Mouse (Mus musculus) hindbrain, embryonic 13.5 days (tissue): ENCODE measurements around the gene Loxl1. TPM values are rescaled to one million over a fixed set of nuclear protein-coding genes. Genes with fewer than 3 reads are reported as not detected.

ENCODE experiments used
- ATAC-seq: fragments of 200-750 bp; cut with Nextera tagmentation; 2 replicates; pipeline ENCODE4 v1.8.0; 2017; ENCODE audit warnings: moderate TSS enrichment; ENCODE audit not compliant: low FRiP score
- H3K27ac ChIP-seq: fragments of 300-500 bp; sonication (generic); 2 replicates; pipeline ENCODE4 v1.5.1; 2015; ENCODE audit warnings: inconsistent platforms, mild to moderate bottlenecking, moderate library complexity
- H3K27me3 ChIP-seq: fragments of 300-500 bp; sonication (generic); 2 replicates; pipeline ENCODE4 v1.6.1; 2015; ENCODE audit warnings: mild to moderate bottlenecking, inconsistent platforms
- H3K36me3 ChIP-seq: fragments of 300-500 bp; sonication (generic); 2 replicates; pipeline ENCODE4 v1.6.1; 2015; ENCODE audit warnings: mild to moderate bottlenecking, inconsistent platforms
- H3K4me1 ChIP-seq: fragments of 300-500 bp; sonication (generic); replicated peaks from 2 replicates; pipeline ENCODE4 v1.6.1; 2015; ENCODE audit warnings: inconsistent platforms
- H3K4me2 ChIP-seq: fragments of 300-500 bp; sonication (generic); 2 replicates; pipeline ENCODE4 v1.6.1; 2015; ENCODE audit warnings: inconsistent platforms, mild to moderate bottlenecking, moderate library complexity
- H3K4me3 ChIP-seq: fragments of 300-500 bp; sonication (generic); 2 replicates; pipeline ENCODE4 v1.5.1; 2015; ENCODE audit warnings: mild to moderate bottlenecking, inconsistent platforms
- H3K9ac ChIP-seq: fragments of 300-500 bp; sonication (generic); 2 replicates; pipeline ENCODE4 v1.6.1; 2015; ENCODE audit warnings: mild to moderate bottlenecking, inconsistent platforms
- H3K9me3 ChIP-seq: fragments of 300-500 bp; sonication (generic); 2 replicates; pipeline ENCODE4 v1.6.1; 2016; ENCODE audit warnings: inconsistent platforms
- WGBS: fragments of 180-500 bp; shearing (Covaris S2); methylation state at CpG from one replicate; pipeline ENCODE4 v1.1.7; 2015; 5-methylcytosine and 5-hydroxymethylcytosine counted together
- polyA plus RNA-seq: library from polyadenylated mRNA; unstranded; fragments of >200 nt; fragmentation: Nextera tagmentation; extraction: Ambion mirVana; gene quantifications from 2 replicates; pipeline ENCODE4 v1.2.1, GENCODE M21; 2015

The Loxl1 gene
- 8.0 and 8.1 TPM in 2 replicates for polyA plus RNA-seq

DNA sequence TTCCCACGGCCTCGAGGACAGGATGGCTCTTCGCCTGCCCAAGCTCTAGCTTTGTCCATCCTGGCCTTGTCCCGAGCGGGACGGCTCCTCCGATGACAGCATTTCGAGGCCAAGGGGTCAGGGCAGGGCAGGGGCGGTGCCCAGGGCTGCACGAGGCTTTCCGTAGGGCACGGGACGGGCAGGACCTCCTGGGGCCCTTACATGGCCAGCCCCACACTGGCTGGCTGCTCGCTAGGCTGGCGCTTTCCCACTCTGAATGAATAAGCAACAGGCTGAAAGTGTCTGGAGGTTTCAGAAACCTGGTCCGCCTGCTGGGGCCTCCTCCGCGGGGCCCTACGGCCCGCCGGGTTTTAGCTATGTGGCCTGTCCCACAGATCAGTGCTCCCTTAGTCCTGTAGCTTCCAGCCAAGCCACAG, at the start of gene Loxl1:
Loxl1 (minus strand) TSS at position 243 of the 416 bp plus-strand sequence.
- Histone ChIP-seq H3K9ac (peak within 1 kb of the TSS; percentile 59), H3K36me3 (no peaks in the 10 kb centered on the region), H3K4me3 (peak within 1 kb of the TSS; percentile 36), H3K27me3 (peaks cover 40% of the 10 kb centered on the region), H3K9me3 (no peaks in the 10 kb centered on the region), H3K27ac (no peak within 1 kb of the TSS), H3K4me2 (peak within 1 kb of the TSS; percentile 62), H3K4me1 (peaks cover 70% of the 10 kb centered on the region)
- peak; percentile 56 for ATAC-seq
- under 1% methylated on average over 21 of the region's 21 CpGs for WGBS

GRCm38 (mm10) chr9:58361956-58362355, 49.0 kb upstream of the Loxl1 start:
- Histone ChIP-seq H3K4me1 (no peaks in the 10 kb centered on the region), H3K36me3 (no peaks in the 10 kb centered on the region), H3K27ac (no peak overlapping the region), H3K4me2 (no peak overlapping the region), H3K9me3 (no peaks in the 10 kb centered on the region), H3K4me3 (no peak overlapping the region), H3K9ac (no peak overlapping the region), H3K27me3 (no peaks in the 10 kb centered on the region)
- no peak for ATAC-seq
- WGBS: 82% methylated on average over 7 of the region's 7 CpGs

DNA sequence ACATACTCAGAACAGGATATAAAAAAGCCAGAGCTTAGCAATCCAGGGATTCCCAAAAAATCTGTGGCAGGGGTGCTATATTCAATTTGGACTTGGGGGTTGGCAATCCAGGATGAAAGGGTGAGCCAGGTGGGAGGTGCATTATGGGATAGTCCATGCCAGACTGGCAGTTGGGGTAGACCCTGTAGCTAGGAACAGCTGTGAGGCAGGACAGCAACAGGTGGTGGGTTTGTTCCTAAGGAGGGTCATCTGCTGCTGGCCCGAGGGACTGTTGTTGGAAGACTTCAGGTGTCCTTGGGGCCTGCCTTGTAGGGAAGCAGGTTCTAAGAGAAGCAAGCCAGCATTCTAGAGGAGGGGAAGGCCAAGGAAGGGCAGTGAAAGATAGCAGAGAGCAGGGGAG, 48.4 kb upstream of the Loxl1 start:
- no peak for ATAC-seq

DNA sequence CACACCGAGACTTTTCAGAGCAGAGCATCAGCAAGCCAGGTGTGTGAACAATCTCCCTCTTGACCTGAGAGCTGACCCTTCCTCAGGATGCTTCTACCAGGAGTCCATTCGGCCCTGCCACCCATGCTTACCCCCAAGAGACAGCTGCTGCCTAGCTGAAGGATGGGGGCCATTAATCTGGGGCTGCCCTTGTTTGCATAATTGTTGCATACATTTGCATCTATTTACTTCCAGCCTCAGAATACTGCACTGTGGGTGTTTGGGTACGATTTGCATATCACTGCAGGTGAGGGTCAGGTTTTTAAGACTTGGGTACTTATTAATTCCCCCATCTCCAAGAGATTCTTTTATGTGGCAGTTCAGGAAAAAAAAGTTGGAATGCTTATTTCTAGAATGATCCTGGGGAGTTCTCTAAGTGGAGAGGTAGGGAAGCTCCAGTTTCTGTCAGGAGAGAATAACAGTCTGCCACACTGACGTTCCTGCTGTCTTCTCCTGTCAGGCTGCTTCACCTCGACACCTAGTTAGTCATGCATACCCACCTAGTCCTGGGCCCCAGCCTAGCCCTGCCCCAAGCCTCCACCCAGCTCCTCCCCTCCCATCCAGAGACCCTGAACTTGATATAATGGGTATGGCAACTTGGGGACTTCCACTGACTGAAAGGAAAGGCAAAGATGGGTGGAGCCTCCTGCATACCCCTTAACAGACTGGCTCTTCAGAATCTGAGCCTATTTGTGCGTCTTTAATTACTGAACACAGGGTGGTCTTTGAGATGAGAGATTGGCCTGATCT, 42.5 kb upstream of the Loxl1 start:
- Histone ChIP-seq H3K4me2 (no peak overlapping the region), H3K36me3 (no peaks in the 10 kb centered on the region), H3K4me3 (no peak overlapping the region), H3K27ac (peak overlapping the region; percentile 72), H3K4me1 (peaks cover 24% of the 10 kb centered on the region), H3K9me3 (no peaks in the 10 kb centered on the region), H3K9ac (no peak overlapping the region), H3K27me3 (no peaks in the 10 kb centered on the region)
- ATAC-seq: 0 out of 2 replicates have a peak, but pooled peaks have one; percentile 32
- WGBS: 12% methylated on average over 6 of the region's 6 CpGs

More for the DNA sequence above, 48.4 kb upstream of the Loxl1 start:
- H3K36me3 ChIP-seq: no peaks in the 10 kb centered on the region
- no peak overlapping the region for H3K4me2 ChIP-seq
- H3K4me3 ChIP-seq: no peak overlapping the region
- H3K4me1 ChIP-seq: peaks cover under 1% of the 10 kb centered on the region; the same call in 1 of the 2 replicates
- no peak overlapping the region for H3K27ac ChIP-seq
- WGBS: 92% methylated on average over 1 of the region's 1 CpGs
- H3K9ac ChIP-seq: no peak overlapping the region
- no peaks in the 10 kb centered on the region for H3K9me3 ChIP-seq
- H3K27me3 ChIP-seq: no peaks in the 10 kb centered on the region

- Histone ChIP-seq H3K4me1 (peaks cover 24% of the 10 kb centered on the region), H3K9me3 (no peaks in the 10 kb centered on the region), H3K9ac (no peak overlapping the region), H3K4me2 (no peak overlapping the region), H3K36me3 (no peaks in the 10 kb centered on the region), H3K4me3 (no peak overlapping the region), H3K27ac (peak overlapping the region; percentile 72; the same call in 1 of the 2 replicates), H3K27me3 (no peaks in the 10 kb centered on the region)
- 75% methylated on average over 6 of the region's 6 CpGs for WGBS
- no peak for ATAC-seq
Measured at GRCm38 (mm10) chr9:58354701-58355100, 41.7 kb upstream of the Loxl1 start.

DNA sequence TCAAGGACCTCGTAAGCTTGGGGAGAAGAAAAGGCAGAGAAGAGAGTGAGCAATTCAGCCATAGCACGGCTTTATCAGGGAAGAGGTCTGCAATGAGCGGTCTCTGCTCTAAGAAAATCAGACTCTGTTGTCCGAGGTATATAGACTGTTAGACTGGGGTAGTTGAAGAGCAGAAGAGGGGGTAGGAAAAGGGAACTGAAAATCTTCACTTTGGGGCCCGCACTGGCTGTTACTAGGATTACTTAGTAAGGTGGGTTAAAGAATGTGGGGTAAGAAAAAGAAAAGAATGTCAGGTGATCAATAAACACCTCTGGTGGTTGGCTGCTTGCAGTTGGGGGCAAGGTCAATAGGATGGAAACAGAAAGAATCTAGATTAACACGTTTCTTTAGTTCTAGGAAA, 40.2 kb upstream of the Loxl1 start:
- Histone ChIP-seq H3K36me3 (no peaks in the 10 kb centered on the region), H3K4me2 (no peak overlapping the region), H3K9ac (no peak overlapping the region), H3K9me3 (no peaks in the 10 kb centered on the region), H3K4me3 (no peak overlapping the region), H3K27ac (no peak overlapping the region), H3K27me3 (no peaks in the 10 kb centered on the region), H3K4me1 (peaks cover 24% of the 10 kb centered on the region)
- no peak for ATAC-seq
- WGBS: 90% methylated on average over 6 of the region's 6 CpGs

DNA sequence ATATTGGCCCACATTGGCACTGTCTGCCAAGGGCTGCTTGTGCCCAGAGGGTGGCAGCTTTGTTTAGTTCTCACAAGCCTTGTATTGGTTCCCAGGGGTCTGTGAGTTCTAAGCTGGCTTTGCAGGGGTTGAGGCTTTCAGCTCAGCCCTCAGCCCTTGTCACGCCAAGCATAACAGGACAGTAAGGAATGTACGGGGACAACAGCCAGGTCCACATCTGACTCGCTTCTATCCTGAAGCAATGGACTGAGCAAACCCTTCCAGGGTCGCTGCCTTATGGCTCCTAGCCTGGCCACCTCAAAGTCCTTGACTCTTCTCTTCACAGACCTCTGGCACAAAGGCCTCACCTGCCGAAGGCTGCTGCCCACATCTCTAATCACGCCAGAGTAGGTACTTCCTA, 34.8 kb upstream of the Loxl1 start:
- Histone ChIP-seq H3K9ac (no peak overlapping the region), H3K27me3 (no peaks in the 10 kb centered on the region), H3K9me3 (no peaks in the 10 kb centered on the region), H3K27ac (no peak overlapping the region), H3K4me3 (no peak overlapping the region), H3K36me3 (no peaks in the 10 kb centered on the region), H3K4me2 (no peak overlapping the region), H3K4me1 (peaks cover 13% of the 10 kb centered on the region)
- no peak for ATAC-seq
- WGBS: 84% methylated on average over 6 of the region's 6 CpGs

DNA sequence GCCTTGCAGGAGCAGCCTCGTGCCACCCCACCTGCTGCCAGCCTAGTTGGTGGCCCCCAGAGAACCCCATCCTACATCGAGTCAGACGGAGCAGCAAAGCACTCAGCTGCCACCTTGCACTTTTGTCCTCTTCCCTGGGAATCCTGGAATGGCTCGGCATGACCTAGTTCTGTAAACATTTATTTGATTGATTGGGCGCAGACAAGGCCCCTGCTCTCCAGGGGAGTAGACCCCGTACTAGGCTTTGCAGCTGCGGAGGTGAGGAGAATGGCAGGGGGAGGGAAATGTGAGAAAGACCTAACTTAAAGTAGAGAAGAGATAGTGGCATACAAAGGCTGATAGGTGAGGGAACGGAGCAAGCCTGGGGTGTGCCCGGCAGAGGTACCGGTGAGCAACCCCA, 33.5 kb upstream of the Loxl1 start:
- Histone ChIP-seq H3K27me3 (no peaks in the 10 kb centered on the region), H3K9ac (no peak overlapping the region), H3K4me1 (peaks cover 13% of the 10 kb centered on the region), H3K9me3 (no peaks in the 10 kb centered on the region), H3K36me3 (no peaks in the 10 kb centered on the region), H3K4me2 (no peak overlapping the region), H3K27ac (no peak overlapping the region), H3K4me3 (no peak overlapping the region)
- WGBS: 22% methylated on average over 10 of the region's 10 CpGs
- no peak for ATAC-seq

DNA sequence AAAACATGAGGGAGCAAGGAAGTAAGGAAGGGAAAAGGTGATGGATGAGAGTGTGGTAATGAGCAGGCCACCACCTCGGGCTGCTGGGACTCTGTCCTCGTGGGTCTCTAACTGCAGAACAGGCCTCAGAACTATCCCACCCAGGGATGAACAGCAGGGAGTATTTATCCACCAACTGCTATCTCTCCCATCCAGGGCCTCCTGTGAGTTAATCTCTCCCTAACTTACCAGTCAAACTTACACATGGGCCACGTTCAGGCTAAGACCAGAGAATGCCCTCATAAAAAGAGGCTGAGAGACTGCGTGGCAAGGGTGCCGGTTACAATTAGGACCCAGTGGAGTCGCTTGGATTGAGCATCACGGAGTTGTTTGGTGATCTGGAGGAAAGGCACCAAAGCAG, 33.0 kb upstream of the Loxl1 start:
- 60% methylated on average over 7 of the region's 7 CpGs for WGBS
- no peak for ATAC-seq
- Histone ChIP-seq H3K4me1 (peaks cover 13% of the 10 kb centered on the region), H3K4me3 (no peak overlapping the region), H3K4me2 (no peak overlapping the region), H3K9ac (no peak overlapping the region), H3K9me3 (no peaks in the 10 kb centered on the region), H3K27ac (no peak overlapping the region), H3K36me3 (no peaks in the 10 kb centered on the region), H3K27me3 (no peaks in the 10 kb centered on the region)

DNA sequence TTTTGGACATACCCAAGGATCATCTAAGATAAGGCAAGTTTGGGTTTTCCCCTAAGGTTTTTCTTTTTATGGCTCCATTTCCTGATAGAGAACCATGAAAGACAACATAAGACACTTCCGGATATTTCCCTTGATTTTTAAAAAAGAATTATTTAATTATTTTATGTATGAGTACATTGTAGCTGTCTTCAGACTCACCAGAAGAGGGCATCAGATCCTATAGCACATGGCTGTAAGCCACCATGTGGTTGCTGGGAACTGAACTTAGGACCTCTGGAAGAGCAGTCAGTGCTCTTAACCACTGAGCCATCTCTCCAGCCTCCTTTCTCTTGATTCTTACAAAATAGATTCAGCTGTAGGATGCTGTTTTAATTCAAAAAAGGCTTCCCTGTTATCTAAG, 28.8 kb upstream of the Loxl1 start:
- Histone ChIP-seq H3K4me2 (no peak overlapping the region), H3K27ac (no peak overlapping the region), H3K4me1 (peaks cover 13% of the 10 kb centered on the region), H3K9me3 (no peaks in the 10 kb centered on the region), H3K4me3 (no peak overlapping the region), H3K9ac (no peak overlapping the region), H3K36me3 (no peaks in the 10 kb centered on the region), H3K27me3 (no peaks in the 10 kb centered on the region)
- WGBS: 90% methylated on average over 1 of the region's 1 CpGs
- ATAC-seq: no peak

GRCm38 (mm10) chr9:58336650-58337281, 23.8 kb upstream of the Loxl1 start:
- Histone ChIP-seq H3K4me2 (no peak overlapping the region), H3K9me3 (no peaks in the 10 kb centered on the region), H3K27ac (no peak overlapping the region), H3K4me3 (no peak overlapping the region), H3K9ac (no peak overlapping the region), H3K36me3 (no peaks in the 10 kb centered on the region), H3K4me1 (no peaks in the 10 kb centered on the region), H3K27me3 (no peaks in the 10 kb centered on the region)
- ATAC-seq: no peak
- 74% methylated on average over 8 of the region's 8 CpGs for WGBS

- ATAC-seq: no peak
- Histone ChIP-seq H3K9me3 (no peaks in the 10 kb centered on the region), H3K4me2 (no peak overlapping the region), H3K36me3 (no peaks in the 10 kb centered on the region), H3K9ac (no peak overlapping the region), H3K27ac (no peak overlapping the region), H3K27me3 (0 out of 2 replicates have a peak, but pooled peaks cover 8% of the 10 kb centered on the region), H3K4me3 (no peak overlapping the region), H3K4me1 (peaks cover 14% of the 10 kb centered on the region)
- 63% methylated on average over 3 of the region's 3 CpGs for WGBS
Measured at GRCm38 (mm10) chr9:58331276-58331675, 18.3 kb upstream of the Loxl1 start.
